Comparison of ENCODE assay signal across 8 mouse cellular contexts in the genomic region with DNA sequence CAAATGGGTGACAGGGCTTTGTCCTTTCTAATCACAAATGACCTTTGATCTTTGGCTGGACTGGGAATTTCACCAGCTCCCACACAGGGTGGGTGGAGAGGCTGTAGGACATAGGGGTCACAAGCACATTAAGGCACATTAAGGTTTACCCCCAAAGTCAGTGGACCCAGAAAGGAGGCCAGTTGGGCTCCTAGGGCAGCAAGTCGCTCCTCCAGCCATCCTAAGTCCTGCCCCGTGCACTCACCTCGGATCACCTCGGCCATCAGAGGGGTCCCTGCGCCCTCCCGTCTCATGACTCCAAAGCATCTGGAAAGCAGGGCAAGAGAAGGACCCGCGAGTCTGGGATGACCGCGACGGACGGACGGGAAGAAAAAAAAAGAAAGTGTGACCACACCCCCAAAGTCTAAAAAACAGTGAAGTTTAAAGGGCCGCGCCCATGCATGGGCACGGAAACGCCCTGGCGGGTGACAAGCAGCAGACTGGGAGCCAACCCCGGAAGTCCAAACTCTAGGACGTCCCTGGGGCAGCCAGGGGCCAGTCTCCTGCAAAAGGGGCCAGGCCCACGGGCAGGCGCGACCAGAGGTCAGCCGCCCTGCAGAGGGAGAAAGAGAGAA. TPM values are rescaled to one million over a fixed set of nuclear protein-coding genes. Genes with fewer than 3 reads are reported as not detected.
DNase-seq lines count a peak whose midpoint lies in the region; ATAC-seq and TF ChIP-seq lines count a peak whose summit lies in the region.

No protein-coding gene starts in this region.

- H3K27ac ChIP-seq in hindbrain, embryonic 16.5 days (ENCODE audit: low read depth, low read length), result no peak overlapping the region
- H3K27ac ChIP-seq in liver, embryonic 13.5 days, result peak overlapping the region; percentile 79

- WGBS in hindbrain, embryonic 16.5 days, result 3% methylated on average over 24 of the region's 24 CpGs
- WGBS in liver, embryonic 13.5 days (ENCODE audit: insufficient replicate concordance), result 1% methylated on average over 24 of the region's 24 CpGs

- H3K9ac ChIP-seq in hindbrain, embryonic 16.5 days (ENCODE audit: low read depth, low read length), result peak overlapping the region; percentile 41
- H3K9ac ChIP-seq in liver, embryonic 13.5 days, result peak overlapping the region; percentile 82

- no peaks in the 10 kb centered on the region for H3K36me3 ChIP-seq in hindbrain, embryonic 16.5 days (ENCODE audit: control insufficient read depth, insufficient read depth, low read length)
- no peaks in the 10 kb centered on the region for H3K36me3 ChIP-seq in liver, embryonic 13.5 days
- no peaks in the 10 kb centered on the region for H3K36me3 ChIP-seq in myocyte (ENCODE audit: control insufficient read depth, insufficient read depth)

- peak; percentile 36 for DNase-seq in cerebellum, adult 11-12 months
- no peak for DNase-seq in cerebellum, postnatal 36 days
- DNase-seq in brain, embryonic 14.5 days (ENCODE audit: low read depth), result peak; percentile 22
- DNase-seq in gastrocnemius, adult 18-20 months (ENCODE audit: low spot score), result peak; percentile 72
- peak; percentile 62 for DNase-seq in liver, embryonic 13.5 days
- DNase-seq in thymus, postnatal 10 days (ENCODE audit: low spot score in 2 of 2), result peak; percentile 64 to 66

- peak overlapping the region; percentile 35 for H3K4me3 ChIP-seq in hindbrain, embryonic 16.5 days (ENCODE audit: low read length)
- H3K4me3 ChIP-seq in liver, embryonic 13.5 days (replicated peaks), result peak overlapping the region; percentile 75
- peak overlapping the region; percentile 43 for H3K4me3 ChIP-seq in myocyte

- TF ChIP-seq POLR2A in brain, embryonic 14.5 days (IDR thresholded peaks at IDR 0.05; ENCODE audit: borderline replicate concordance, extremely low read depth, insufficient read depth, insufficient read length, poor library complexity, severe bottlenecking), result no peak
- TF ChIP-seq POLR2A in myocyte (IDR thresholded peaks at IDR 0.05; ENCODE audit: insufficient read length, low read depth), result no peak

- H3K9me3 ChIP-seq in hindbrain, embryonic 16.5 days (ENCODE audit: control insufficient read depth, low read length), result no peaks in the 10 kb centered on the region
- H3K9me3 ChIP-seq in liver, embryonic 13.5 days (replicated peaks), result no peaks in the 10 kb centered on the region

- H3K27me3 ChIP-seq in hindbrain, embryonic 16.5 days (replicated peaks; ENCODE audit: control insufficient read depth, insufficient read depth, low read length), result no peaks in the 10 kb centered on the region
- H3K27me3 ChIP-seq in liver, embryonic 13.5 days, result no peaks in the 10 kb centered on the region
- H3K27me3 ChIP-seq in myocyte (ENCODE audit: control insufficient read depth, insufficient read depth, insufficient read length), result no peaks in the 10 kb centered on the region

- TF ChIP-seq CTCF in brain, embryonic 14.5 days (IDR thresholded peaks at IDR 0.05; ENCODE audit: borderline replicate concordance, extremely low read depth, insufficient read depth, insufficient read length), result no peak

- H3ac ChIP-seq in myocyte (ENCODE audit: control insufficient read depth, insufficient read length), result peak overlapping the region; percentile 9

- peak; percentile 76 for ATAC-seq in hindbrain, embryonic 16.5 days
- ATAC-seq in liver, embryonic 13.5 days (ENCODE audit: low read depth), result peak; percentile 94

- H3K4me1 ChIP-seq in hindbrain, embryonic 16.5 days (ENCODE audit: control insufficient read depth, insufficient read depth, low read depth, low read length), result peaks cover 3% of the 10 kb centered on the region
- peaks cover 38% of the 10 kb centered on the region for H3K4me1 ChIP-seq in liver, embryonic 13.5 days (replicated peaks)

- peaks cover 18% of the 10 kb centered on the region for H3K79me2 ChIP-seq in myocyte (ENCODE audit: control insufficient read depth, insufficient read depth)

- H3K4me2 ChIP-seq in hindbrain, embryonic 16.5 days (ENCODE audit: low read length), result peak overlapping the region; percentile 78
- peak overlapping the region; percentile 97 for H3K4me2 ChIP-seq in liver, embryonic 13.5 days
- peak overlapping the region; percentile 94 for H3K4me2 ChIP-seq in myocyte (ENCODE audit: low read depth)

TF ChIP-seq in myocyte, 11 proteins besides CTCF, POLR2A, EP300 and RAD21:
- TF ChIP-seq E2F4 (IDR thresholded peaks at IDR 0.05; ENCODE audit: insufficient read depth), result peak; percentile 32
- TF ChIP-seq SRF (IDR thresholded peaks at IDR 0.05; ENCODE audit: control insufficient read depth, insufficient read length, low read depth), result no peak
- no peak for TF ChIP-seq MAX (IDR thresholded peaks at IDR 0.05; ENCODE audit: low read depth)
TF ChIP-seq in myocyte: peak in this region for 1.

RNA-seq across cellular contexts. Expression of gene Cdc14b, which starts 26.8 kb away (rescaled TPM):
- polyA plus RNA-seq in brain, embryonic 14.5 days (2012; rRNA removed), result 6.1 and 6.7 TPM in 2 replicates
- 1 to 10 TPM; 5.9 to 7.5 TPM for total RNA-seq in gastrocnemius, adult 18-20 months (2021)
- polyA plus RNA-seq in hindbrain, embryonic 16.5 days (2015; fragmentation: Nextera tagmentation; extraction: Ambion mirVana), result 2.8 and 3.4 TPM in 2 replicates
- polyA plus RNA-seq in liver, embryonic 13.5 days (2015; fragmentation: Nextera tagmentation; extraction: Ambion mirVana), result 6.9 and 8.9 TPM in 2 replicates
- 4.4 TPM for polyA plus RNA-seq in myocyte (2012; fragmentation: generic; extraction: Trizol)

Comparison
In these comparisons a context has a peak if more than half of its experiments do, and no peak if none do; other contexts are left out.
1. DNase-seq: peak in cerebellum, adult 11-12 months (single experiment), brain, embryonic 14.5 days (single experiment), gastrocnemius, adult 18-20 months (single experiment), liver, embryonic 13.5 days (single experiment) and thymus, postnatal 10 days (2 of 2); none in cerebellum, postnatal 36 days (0 of 2).
2. Peak in every context shown above with its lines, with median percentiles within 50 percentile points of each other: H3K4me2 ChIP-seq and H3K4me3 ChIP-seq.